Mouse (Mus musculus): ENCODE measurements around the gene Gm49369.

DNA sequence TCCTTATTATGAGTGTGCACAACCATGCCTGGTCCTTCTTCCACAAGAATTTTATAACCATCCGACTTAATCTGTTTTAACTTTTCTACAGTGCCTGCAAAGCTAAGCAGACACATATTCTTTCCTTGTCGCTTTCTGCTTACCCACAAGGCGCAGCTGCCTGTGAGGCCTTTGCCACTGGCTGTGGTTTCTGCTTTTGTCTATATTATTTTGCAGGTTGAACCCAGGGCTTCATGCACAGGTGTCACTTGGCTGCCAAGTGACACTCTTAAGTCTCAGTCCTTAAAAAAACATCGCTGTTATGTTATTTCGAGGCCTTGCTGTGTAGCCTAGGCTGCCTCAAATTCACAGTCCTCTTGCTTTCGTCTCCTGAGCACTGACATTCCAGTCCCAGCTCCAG is 59.8 kb downstream of the Gm49369 start:
- no peak for TF ChIP-seq CTCF (IDR thresholded peaks at IDR 0.05; ENCODE audit: control insufficient read depth, insufficient read depth, insufficient replicate concordance, low read depth, low read length)
- no peak for TF ChIP-seq POLR2A (IDR thresholded peaks at IDR 0.05; ENCODE audit: control insufficient read depth, low read depth, low read length)

Measured in testis, adult 2 months (tissue).